Mouse (Mus musculus) MEL (cell line): Measurements from ENCODE around the gene Arid5b. TPM values are rescaled to one million over a fixed set of nuclear protein-coding genes. Genes with fewer than 3 reads are reported as not detected.
A peak's percentile ranks its signal among the peaks of the same experiment; 100 is the strongest.

ENCODE experiments used
- DNase-seq: peaks from one replicate; pipeline ENCODE4 v3.0.0; 2011; ENCODE audit warnings: low read depth, low spot score
- H3K27ac ChIP-seq: 2 replicates; pipeline ENCODE4 v1.5.1; 2012; ENCODE audit warnings: low read depth, mild to moderate bottlenecking, control low read depth, low read length, moderate library complexity; ENCODE audit not compliant: control insufficient read depth
- H3K27me3 ChIP-seq, 2 experiments: fragments of 150-350 bp in 1 of 2; sonication (generic) in 1 of 2; 2 replicates each; pipeline ENCODE4 v1.6.1; 2012; ENCODE audit warnings: low read length in 2 of 2, mild to moderate bottlenecking in 2 of 2, improper control_type of control experiment in 1 of 2, moderate library complexity in 1 of 2; ENCODE audit not compliant: insufficient read depth in 2 of 2, control insufficient read depth in 1 of 2
- H3K36me3 ChIP-seq, 2 experiments: 2 replicates each; pipeline ENCODE4 v1.6.1; 2012 to 2014; ENCODE audit warnings: low read length in 2 of 2, improper control_type of control experiment in 1 of 2, inconsistent platforms in 1 of 2, mild to moderate bottlenecking in 1 of 2; ENCODE audit not compliant: insufficient read depth in 2 of 2, control insufficient read depth in 1 of 2
- H3K4me1 ChIP-seq, 2 experiments: fragments of 150-350 bp in 1 of 2; sonication (generic) in 1 of 2; 2 replicates each; pipeline ENCODE4 v1.6.1; 2012; ENCODE audit warnings: low read length in 2 of 2, improper control_type of control experiment in 1 of 2, mild to moderate bottlenecking in 1 of 2; ENCODE audit not compliant: insufficient read depth in 2 of 2, control insufficient read depth in 1 of 2
- H3K4me3 ChIP-seq, 2 experiments: fragments of 150-350 bp in 1 of 2; sonication (generic) in 1 of 2; 2 replicates each; pipeline ENCODE4 v1.5.1; 2012; ENCODE audit warnings: low read depth in 2 of 2, low read length in 2 of 2, mild to moderate bottlenecking in 2 of 2, moderate library complexity in 2 of 2, control low read depth in 1 of 2, improper control_type of control experiment in 1 of 2; ENCODE audit not compliant: control insufficient read depth in 1 of 2, insufficient read depth in 1 of 2
- H3K79me2 ChIP-seq: 2 replicates; pipeline ENCODE4 v1.6.1; 2012; ENCODE audit warnings: mild to moderate bottlenecking, low read length, moderate library complexity; ENCODE audit not compliant: control insufficient read depth, poor library complexity, insufficient read depth
- H3K9ac ChIP-seq: 2 replicates; pipeline ENCODE4 v1.6.1; 2012; ENCODE audit warnings: low read depth, mild to moderate bottlenecking, control low read depth, low read length, moderate library complexity; ENCODE audit not compliant: control insufficient read depth, poor library complexity, severe bottlenecking
- H3K9me3 ChIP-seq: fragments of 150-350 bp; sonication (generic); replicated peaks from 2 replicates; pipeline ENCODE4 v1.6.1; 2012; ENCODE audit warnings: mild to moderate bottlenecking, low read length, improper control_type of control experiment, moderate library complexity; ENCODE audit not compliant: insufficient read depth
- BHLHE40 ChIP-seq: IDR thresholded peaks from 2 replicates; pipeline ENCODE4 v1.6.1; 2012; ENCODE audit warnings: low read depth, mild to moderate bottlenecking, inconsistent platforms, low read length, improper control_type of control experiment, borderline replicate concordance
- CTCF ChIP-seq, 3 experiments: IDR thresholded peaks in 2 of 3; conservative IDR thresholded peaks in 1 of 3; 2 replicates each; pipeline ENCODE4 v1.5.1; 2011 to 2012; ENCODE audit warnings: low read length in 3 of 3, low read depth in 2 of 3, mild to moderate bottlenecking in 2 of 3, improper control_type of control experiment in 1 of 3, inconsistent platforms in 1 of 3, mixed read lengths in 1 of 3, moderate library complexity in 1 of 3; ENCODE audit not compliant: control insufficient read depth in 1 of 3, insufficient read depth in 1 of 3, poor library complexity in 1 of 3, severe bottlenecking in 1 of 3
- ELF1 ChIP-seq: IDR thresholded peaks from 2 replicates; pipeline ENCODE4 v1.6.1; 2014; ENCODE audit warnings: low read depth, mild to moderate bottlenecking, inconsistent platforms, low read length, improper control_type of control experiment, moderate library complexity
- EP300 ChIP-seq, 2 experiments: IDR thresholded peaks; 2 replicates each; pipeline ENCODE4 v1.6.1; 2011; ENCODE audit warnings: improper control_type of control experiment in 2 of 2, low read length in 2 of 2, low read depth in 1 of 2, mild to moderate bottlenecking in 1 of 2
- ETS1 ChIP-seq: IDR thresholded peaks from 2 replicates; pipeline ENCODE4 v1.6.1; 2012; ENCODE audit warnings: low read depth, mild to moderate bottlenecking, inconsistent platforms, low read length, improper control_type of control experiment, moderate library complexity
- GATA1 ChIP-seq: IDR thresholded peaks from 2 replicates; pipeline ENCODE4 v1.6.1; 2011; ENCODE audit warnings: low read depth, low read length, improper control_type of control experiment
- HCFC1 ChIP-seq: IDR thresholded peaks from 2 replicates; pipeline ENCODE4 v1.6.1; 2012; ENCODE audit warnings: low read depth, mild to moderate bottlenecking, inconsistent platforms, low read length, improper control_type of control experiment, moderate library complexity
- MEF2A ChIP-seq: IDR thresholded peaks from 2 replicates; pipeline ENCODE4 v1.6.1; 2014; ENCODE audit warnings: low read depth, mild to moderate bottlenecking, inconsistent platforms, low read length, improper control_type of control experiment; ENCODE audit not compliant: poor library complexity, insufficient replicate concordance, severe bottlenecking; ENCODE audit errors: extremely low read depth
- MYC ChIP-seq: IDR thresholded peaks from 2 replicates; pipeline ENCODE4 v1.6.1; 2011; ENCODE audit warnings: low read depth, mild to moderate bottlenecking, low read length, improper control_type of control experiment, moderate library complexity
- POLR2AphosphoS2 ChIP-seq: IDR thresholded peaks from 2 replicates; pipeline ENCODE4 v1.6.1; 2011; ENCODE audit warnings: low read length, improper control_type of control experiment
- RAD21 ChIP-seq: IDR thresholded peaks from 2 replicates; pipeline ENCODE4 v1.6.1; 2011; ENCODE audit warnings: mild to moderate bottlenecking, low read depth, low read length, improper control_type of control experiment
- SIN3A ChIP-seq: IDR thresholded peaks from 2 replicates; pipeline ENCODE4 v1.6.1; 2012; ENCODE audit warnings: low read length, improper control_type of control experiment, inconsistent platforms
- TCF12 ChIP-seq: IDR thresholded peaks from 2 replicates; pipeline ENCODE4 v1.6.1; 2014; ENCODE audit warnings: low read depth, mild to moderate bottlenecking, inconsistent platforms, low read length, improper control_type of control experiment, moderate library complexity
- ZMIZ1 ChIP-seq: IDR thresholded peaks from 2 replicates; pipeline ENCODE4 v1.6.1; 2012; ENCODE audit warnings: low read depth, mild to moderate bottlenecking, inconsistent platforms, low read length, improper control_type of control experiment, moderate library complexity
- polyA plus RNA-seq, 2 experiments: library from polyadenylated mRNA; stranded (reverse) in 1 of 2; unstranded in 1 of 2; fragments of >175 nt in 1 of 2; fragments of >200 nt in 1 of 2; gene quantifications; 2 replicates each; pipeline versions ENCODE4 v1.2.1 to v1.2.4; 2012; ENCODE audit warnings: low replicate concordance in 2 of 2, low read depth in 1 of 2; ENCODE audit not compliant: insufficient read length in 2 of 2, insufficient read depth in 1 of 2, missing spikeins in 1 of 2
- total RNA-seq: library from RNA; depleted of rRNA; stranded (reverse); fragments of 300-350 nt; gene quantifications from 2 replicates; pipeline ENCODE4 v1.2.3, GENCODE M21; 2012

Gene Arid5b
- total and polyA plus RNA-seq, 3 experiments: 0.03 TPM; not detected in 2

DNA sequence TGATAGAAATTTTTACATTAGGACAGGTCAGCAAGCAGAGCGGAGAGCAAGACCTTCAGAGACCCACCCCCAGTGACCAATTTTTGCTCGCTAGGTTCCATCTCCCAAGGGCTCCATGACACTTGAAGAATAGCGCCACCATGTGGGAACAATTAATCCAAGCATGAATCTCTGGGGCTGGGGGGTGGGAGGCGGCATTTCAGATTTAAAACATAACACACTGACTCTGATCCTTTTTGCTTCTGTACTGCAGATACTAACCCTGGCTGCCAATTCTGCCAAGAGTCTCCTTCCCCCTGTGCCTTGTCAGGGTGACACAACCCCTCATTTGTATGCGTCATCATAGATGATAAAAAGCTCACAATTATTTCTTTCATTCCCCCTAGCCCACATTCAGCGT lies 122.4 kb downstream of the Arid5b start:
- Histone ChIP-seq H3K4me3 (peak overlapping the region in 1 of 2 experiments; percentile 38; a peak in 2 of 4 replicates), H3K9me3 (no peaks in the 10 kb centered on the region), H3K9ac (no peak overlapping the region), H3K36me3 (no peaks in the 10 kb centered on the region; a peak in 2 of 4 replicates), H3K27ac (peak overlapping the region; percentile 29; the same call in 1 of the 2 replicates)
- DNase-seq: peak; percentile 58
- TF ChIP-seq RAD21 (peak; percentile 8; the same call in 1 of the 2 replicates), MYC (no peak), CTCF (IDR thresholded peaks at IDR 0.05 in 2 of 3, conservative IDR thresholded peaks at IDR 0.05 in 1 of 3; ENCODE audit: control insufficient read depth in 1 of 3, insufficient read depth in 1 of 3, low read depth in 2 of 3, low read length in 3 of 3, poor library complexity in 1 of 3, severe bottlenecking in 1 of 3) (peak in 1 of 3 experiments; percentile 32; a peak in 2 of 6 replicates), ZMIZ1 (no peak)
- TF ChIP-seq, all 39 proteins: peak for 2
- H3K79me2 ChIP-seq: no peaks in the 10 kb centered on the region
- H3K27me3 ChIP-seq: no peaks in the 10 kb centered on the region
- peaks cover 2 to 12% of the 10 kb centered on the region in 2 experiments; a peak in 3 of 4 replicates for H3K4me1 ChIP-seq

DNA sequence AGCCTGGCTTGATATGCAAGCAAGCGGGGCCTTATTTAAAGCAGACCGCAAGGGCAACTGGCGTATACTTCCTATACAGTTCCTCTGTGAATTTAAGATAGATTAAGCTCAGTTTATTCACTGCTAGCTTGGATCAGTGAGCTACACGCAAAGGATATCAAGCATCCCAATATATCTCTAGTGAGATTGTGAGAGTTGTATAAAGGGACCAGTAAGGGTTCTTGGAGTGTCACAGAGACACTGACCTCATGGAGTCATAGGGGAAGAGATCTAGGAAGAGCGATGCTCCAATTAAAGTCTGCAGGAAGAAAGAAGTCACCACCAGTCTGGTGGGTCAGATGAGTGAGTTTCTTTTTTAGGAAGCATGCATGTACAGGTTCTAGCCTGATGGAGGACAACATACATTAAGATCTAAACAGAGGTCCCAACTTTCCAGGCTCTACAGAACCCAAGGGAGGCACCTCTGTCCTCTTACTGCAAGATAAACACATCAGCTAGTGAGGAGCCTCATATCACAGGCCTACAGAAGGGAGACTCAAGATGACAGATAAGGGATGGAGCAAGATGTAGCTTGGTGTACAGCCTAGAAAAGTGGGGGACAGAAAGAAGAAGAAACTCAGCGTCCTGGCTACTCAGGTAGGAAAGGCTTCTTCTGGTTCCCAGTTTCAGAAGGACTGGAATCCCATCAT lies 123.0 kb downstream of the Arid5b start:
- no peaks in the 10 kb centered on the region for H3K79me2 ChIP-seq
- no peaks in the 10 kb centered on the region for H3K27me3 ChIP-seq
- H3K4me3 ChIP-seq: peak overlapping the region; percentile 7 to 38
- DNase-seq: peak; percentile 65
- H3K36me3 ChIP-seq: no peaks in the 10 kb centered on the region; a peak in 2 of 4 replicates
- H3K9me3 ChIP-seq: no peaks in the 10 kb centered on the region
- H3K9ac ChIP-seq: no peak overlapping the region
- TF ChIP-seq ZMIZ1: 0 out of 2 replicates have a peak, but pooled peaks have one; percentile 31
- no peak for TF ChIP-seq POLR2AphosphoS2
- no peak for TF ChIP-seq HCFC1
- peak; percentile 83 for TF ChIP-seq GATA1
- peak; percentile 61 for TF ChIP-seq ETS1
- TF ChIP-seq ELF1: no peak
- peak; percentile 72 to 82; a peak in 3 of 4 replicates for TF ChIP-seq EP300 (IDR thresholded peaks at IDR 0.05; ENCODE audit: low read depth in 1 of 2, low read length in 2 of 2)
- TF ChIP-seq TCF12: peak; percentile 92
- H3K27ac ChIP-seq: peak overlapping the region; percentile 68
- H3K4me1 ChIP-seq: peaks cover 2 to 12% of the 10 kb centered on the region in 2 experiments; a peak in 3 of 4 replicates

DNA sequence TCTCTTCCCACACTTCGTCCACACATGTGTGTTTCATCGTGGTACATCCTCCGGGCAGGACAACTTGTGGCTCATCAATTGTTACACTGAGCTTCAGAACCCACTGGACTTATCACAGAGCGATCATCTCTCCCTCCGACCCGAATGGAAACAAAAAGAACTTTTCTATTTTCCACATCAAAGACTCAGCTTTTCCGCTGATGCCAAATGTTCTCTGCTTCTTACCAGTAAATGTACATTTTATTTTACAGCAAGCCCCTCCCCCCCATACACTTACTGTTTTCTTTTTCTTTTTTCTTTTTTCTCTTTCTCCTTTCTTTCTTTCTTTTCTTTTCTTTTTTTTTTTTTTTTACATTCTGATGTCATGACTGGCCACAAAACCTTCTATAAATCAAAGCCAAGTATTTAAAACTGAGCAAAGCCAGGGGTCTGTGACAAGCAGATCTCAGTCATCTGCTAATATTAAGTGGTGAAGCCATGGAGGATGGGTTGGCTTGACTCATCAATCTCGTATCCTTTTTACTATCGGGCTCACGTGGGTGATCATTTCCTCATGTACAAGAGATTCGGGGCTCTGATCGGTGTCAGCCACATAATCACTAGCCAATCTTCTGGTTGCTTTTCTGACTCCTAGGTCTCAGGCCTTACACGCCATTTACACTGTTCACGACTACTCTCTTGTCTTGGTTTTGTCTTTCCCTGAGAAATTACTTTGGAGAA lies 124.3 kb downstream of the Arid5b start:
- Histone ChIP-seq H3K27me3 (no peaks in the 10 kb centered on the region), H3K79me2 (no peaks in the 10 kb centered on the region), H3K9me3 (no peaks in the 10 kb centered on the region), H3K27ac (no peak overlapping the region), H3K4me1 (peaks cover 2 to 12% of the 10 kb centered on the region in 2 experiments; a peak in 3 of 4 replicates), H3K9ac (no peak overlapping the region), H3K36me3 (no peaks in the 10 kb centered on the region; a peak in 2 of 4 replicates), H3K4me3 (no peak overlapping the region)
- TF ChIP-seq TCF12: no peak
- no peak for TF ChIP-seq HCFC1
- no peak for TF ChIP-seq SIN3A
- no peak for TF ChIP-seq BHLHE40
- TF ChIP-seq MEF2A: no peak
- DNase-seq: no peak
